Mouse (Mus musculus) midbrain, embryonic 14.5 days (tissue): ENCODE measurements around the gene Hmox1. TPM values are rescaled to one million over a fixed set of nuclear protein-coding genes. Genes with fewer than 3 reads are reported as not detected.

ENCODE experiments used
- ATAC-seq: fragments of 200-750 bp; cut with Nextera tagmentation; 2 replicates; pipeline ENCODE4 v1.8.0; 2017; ENCODE audit warnings: moderate number of reproducible peaks, moderate library complexity; ENCODE audit not compliant: low FRiP score, low TSS enrichment
- DNase-seq: peaks from one replicate; pipeline ENCODE4 v3.0.0-alpha.2; 2015
- H3K27ac ChIP-seq: fragments of 300-500 bp; sonication (generic); replicated peaks from 2 replicates; pipeline ENCODE4 v1.5.1; 2014; ENCODE audit warnings: mild to moderate bottlenecking, low read depth, low read length, moderate library complexity
- H3K27me3 ChIP-seq: fragments of 300-500 bp; sonication (generic); 2 replicates; pipeline ENCODE4 v1.6.1; 2014; ENCODE audit warnings: low read length, control low read depth, mixed read lengths; ENCODE audit not compliant: control insufficient read depth, insufficient read depth
- H3K36me3 ChIP-seq: fragments of 300-500 bp; sonication (generic); 2 replicates; pipeline ENCODE4 v1.6.1; 2014; ENCODE audit warnings: low read length, control low read depth; ENCODE audit not compliant: control insufficient read depth, insufficient read depth
- H3K4me1 ChIP-seq: fragments of 300-500 bp; sonication (generic); 2 replicates; pipeline ENCODE4 v1.6.1; 2014; ENCODE audit warnings: mild to moderate bottlenecking, antibody characterized with exemption, low read length, control low read depth; ENCODE audit not compliant: control insufficient read depth, insufficient read depth
- H3K4me2 ChIP-seq: fragments of 300-500 bp; sonication (generic); 2 replicates; pipeline ENCODE4 v1.6.1; 2014; ENCODE audit warnings: mild to moderate bottlenecking, low read length, moderate library complexity
- H3K4me3 ChIP-seq: fragments of 300-500 bp; sonication (generic); replicated peaks from 2 replicates; pipeline ENCODE4 v1.5.1; 2014; ENCODE audit warnings: low read depth, low read length
- H3K9ac ChIP-seq: fragments of 300-500 bp; sonication (generic); replicated peaks from 2 replicates; pipeline ENCODE4 v1.6.1; 2014; ENCODE audit warnings: mild to moderate bottlenecking, low read length, moderate library complexity
- H3K9me3 ChIP-seq: fragments of 300-500 bp; sonication (generic); 2 replicates; pipeline ENCODE4 v1.6.1; 2016; ENCODE audit warnings: low read length, control low read depth, mixed read lengths; ENCODE audit not compliant: control insufficient read depth
- WGBS: fragments of 180-500 bp; shearing (Covaris S2); extraction: QIAGEN DNeasy Blood & Tissue Kit; methylation state at CpG from one replicate; pipeline ENCODE4 v1.1.7; 2014; 5-methylcytosine and 5-hydroxymethylcytosine counted together
- polyA plus RNA-seq: library from polyadenylated mRNA; unstranded; fragments of >200 nt; fragmentation: Nextera tagmentation; extraction: Ambion mirVana; gene quantifications from 2 replicates; pipeline ENCODE4 v1.2.1, GENCODE M21; 2014

Gene Hmox1
- 1.8 and 5.8 TPM in 2 replicates for polyA plus RNA-seq

DNA sequence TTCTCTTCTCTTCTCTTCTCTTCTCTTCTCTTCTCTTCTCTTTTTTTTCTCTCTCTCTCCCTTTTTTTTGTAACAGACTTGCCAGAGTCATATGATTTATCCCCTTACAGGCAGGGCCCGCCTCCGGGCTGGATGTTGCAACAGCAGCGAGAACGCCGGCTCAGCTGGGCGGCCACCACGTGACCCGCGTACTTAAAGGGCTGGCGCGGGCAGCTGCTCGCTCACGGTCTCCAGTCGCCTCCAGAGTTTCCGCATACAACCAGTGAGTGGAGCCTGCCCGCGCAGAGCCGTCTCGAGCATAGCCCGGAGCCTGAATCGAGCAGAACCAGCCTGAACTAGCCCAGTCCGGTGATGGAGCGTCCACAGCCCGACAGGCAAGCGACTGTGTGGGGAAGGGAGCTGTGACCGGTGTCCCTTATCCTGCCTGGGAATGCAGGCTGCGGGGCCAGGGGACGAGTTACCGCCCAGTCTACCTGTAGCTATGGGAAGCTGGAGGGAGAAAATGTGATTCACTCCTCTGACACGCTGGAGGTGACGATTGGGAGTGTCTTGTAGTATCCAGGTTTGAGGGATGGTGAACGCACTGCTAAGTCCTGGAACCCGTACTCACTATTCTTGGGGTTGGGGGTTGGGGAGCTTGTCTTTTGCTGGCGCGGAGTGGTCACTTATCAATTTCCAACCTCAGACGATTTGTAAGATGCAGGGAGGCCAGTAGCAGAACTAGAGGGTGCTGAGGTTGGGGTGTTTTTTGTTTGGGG lies at the start of gene Hmox1:
Gene Hmox1 (plus strand): TSS at position 223 of the 758 bp plus-strand sequence.
- H3K4me3 ChIP-seq: peak within 1 kb of the TSS; percentile 43
- peak within 1 kb of the TSS; percentile 46 for H3K9ac ChIP-seq
- H3K36me3 ChIP-seq: no peaks in the 10 kb centered on the region
- 0 out of 2 replicates have a peak, but pooled peaks cover 6% of the 10 kb centered on the region for H3K4me1 ChIP-seq
- peak; percentile 92 for ATAC-seq
- WGBS: under 1% methylated on average over 36 of the region's 36 CpGs
- peak; percentile 93 for DNase-seq
- no peaks in the 10 kb centered on the region for H3K9me3 ChIP-seq
- H3K4me2 ChIP-seq: peak within 1 kb of the TSS; percentile 73
- no peak within 1 kb of the TSS for H3K27ac ChIP-seq
- H3K27me3 ChIP-seq: no peaks in the 10 kb centered on the region

- ATAC-seq: no peak
- Histone ChIP-seq H3K36me3 (no peaks in the 10 kb centered on the region), H3K9me3 (no peaks in the 10 kb centered on the region), H3K4me2 (no peak overlapping the region), H3K4me1 (no peaks in the 10 kb centered on the region), H3K4me3 (no peak overlapping the region), H3K27ac (no peak overlapping the region), H3K27me3 (no peaks in the 10 kb centered on the region), H3K9ac (no peak overlapping the region)
- no peak for DNase-seq
- 77% methylated on average over 1 of the region's 1 CpGs for WGBS
These were observed 47.1 kb upstream of the Hmox1 start for GRCm38 (mm10) chr8:75046303-75046702.

- no peak for ATAC-seq
- no peak overlapping the region for H3K4me3 ChIP-seq
- H3K9me3 ChIP-seq: no peaks in the 10 kb centered on the region
- H3K4me1 ChIP-seq: no peaks in the 10 kb centered on the region
- 93% methylated on average over 3 of the region's 3 CpGs for WGBS
- no peak overlapping the region for H3K9ac ChIP-seq
- H3K27ac ChIP-seq: no peak overlapping the region
- H3K4me2 ChIP-seq: no peak overlapping the region
- H3K36me3 ChIP-seq: 0 out of 2 replicates have a peak, but pooled peaks cover 4% of the 10 kb centered on the region
- no peak for DNase-seq
- H3K27me3 ChIP-seq: no peaks in the 10 kb centered on the region
These were observed 45.6 kb upstream of the Hmox1 start for GRCm38 (mm10) chr8:75047784-75048183.

GRCm38 (mm10) chr8:75053342-75053741 lies 40.1 kb upstream of the Hmox1 start:
- H3K9ac ChIP-seq: no peak overlapping the region
- H3K4me3 ChIP-seq: no peak overlapping the region
- DNase-seq (no peak), ATAC-seq (no peak)
- H3K4me1 ChIP-seq: no peaks in the 10 kb centered on the region
- no peak overlapping the region for H3K4me2 ChIP-seq
- 93% methylated on average over 4 of the region's 4 CpGs for WGBS
- 0 out of 2 replicates have a peak, but pooled peaks cover 5% of the 10 kb centered on the region for H3K36me3 ChIP-seq
- H3K27me3 ChIP-seq: no peaks in the 10 kb centered on the region
- no peaks in the 10 kb centered on the region for H3K9me3 ChIP-seq
- H3K27ac ChIP-seq: no peak overlapping the region

DNA sequence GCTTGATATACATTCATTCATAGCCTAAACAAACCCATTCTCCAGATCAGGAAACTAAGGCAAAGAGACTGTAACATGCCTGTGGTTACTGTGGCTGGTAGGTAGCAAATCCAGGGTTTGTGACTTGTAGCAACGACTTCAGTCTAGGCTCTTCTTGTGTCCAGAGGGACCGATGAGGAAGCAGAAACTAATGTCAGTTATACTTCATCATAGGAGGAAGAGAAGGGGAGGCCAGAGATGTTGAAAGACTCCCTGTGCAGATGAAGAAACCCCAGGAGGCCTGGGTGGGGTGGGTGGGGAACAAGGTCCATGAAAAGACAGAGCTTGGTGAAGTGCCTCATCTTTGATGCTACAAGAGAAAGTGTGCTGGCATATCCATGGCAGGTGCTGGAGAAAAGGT lies 37.7 kb upstream of the Hmox1 start:
- no peak for DNase-seq
- WGBS: 96% methylated on average over 2 of the region's 2 CpGs
- H3K4me2 ChIP-seq: no peak overlapping the region

DNA sequence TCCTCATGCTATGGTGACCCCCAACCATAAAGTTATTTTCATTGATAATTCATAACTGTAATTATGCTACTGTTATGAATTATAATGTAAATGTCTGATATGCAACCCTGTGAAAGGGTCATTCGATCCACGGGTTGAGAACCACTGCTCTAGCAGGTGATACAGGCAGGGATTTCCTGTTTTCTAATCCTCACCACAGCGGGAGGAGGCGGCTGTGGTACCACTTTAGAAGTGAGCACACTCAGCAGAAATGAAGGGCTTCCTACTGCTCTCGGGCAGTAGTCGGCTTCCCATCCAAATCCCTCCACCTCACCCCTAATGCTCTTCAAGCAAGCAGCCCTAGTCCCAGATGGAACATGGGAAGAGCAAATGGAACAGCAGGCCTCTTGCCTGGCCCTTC lies 33.4 kb upstream of the Hmox1 start:
- Histone ChIP-seq H3K4me1 (no peaks in the 10 kb centered on the region), H3K4me3 (no peak overlapping the region), H3K9ac (no peak overlapping the region), H3K27ac (no peak overlapping the region), H3K9me3 (no peaks in the 10 kb centered on the region), H3K36me3 (peaks cover 2% of the 10 kb centered on the region; the same call in 1 of the 2 replicates), H3K4me2 (no peak overlapping the region), H3K27me3 (no peaks in the 10 kb centered on the region)
- ATAC-seq: no peak
- DNase-seq: no peak
- WGBS: 84% methylated on average over 6 of the region's 6 CpGs

More for the DNA sequence above, 37.7 kb upstream of the Hmox1 start:
- H3K9me3 ChIP-seq: no peaks in the 10 kb centered on the region
- no peaks in the 10 kb centered on the region for H3K4me1 ChIP-seq
- peaks cover 6% of the 10 kb centered on the region; the same call in 1 of the 2 replicates for H3K36me3 ChIP-seq
- H3K27me3 ChIP-seq: no peaks in the 10 kb centered on the region
- no peak overlapping the region for H3K27ac ChIP-seq
- no peak overlapping the region for H3K4me3 ChIP-seq
- no peak overlapping the region for H3K9ac ChIP-seq
- ATAC-seq: no peak

GRCm38 (mm10) chr8:75060815-75061214 lies 32.6 kb upstream of the Hmox1 start:
- Histone ChIP-seq H3K9me3 (no peaks in the 10 kb centered on the region), H3K9ac (no peak overlapping the region), H3K36me3 (peaks cover 5% of the 10 kb centered on the region; the same call in 1 of the 2 replicates), H3K27ac (no peak overlapping the region), H3K4me3 (no peak overlapping the region), H3K27me3 (no peaks in the 10 kb centered on the region), H3K4me2 (no peak overlapping the region), H3K4me1 (no peaks in the 10 kb centered on the region)
- ATAC-seq (no peak), DNase-seq (no peak)
- WGBS: 93% methylated on average over 2 of the region's 2 CpGs

DNA sequence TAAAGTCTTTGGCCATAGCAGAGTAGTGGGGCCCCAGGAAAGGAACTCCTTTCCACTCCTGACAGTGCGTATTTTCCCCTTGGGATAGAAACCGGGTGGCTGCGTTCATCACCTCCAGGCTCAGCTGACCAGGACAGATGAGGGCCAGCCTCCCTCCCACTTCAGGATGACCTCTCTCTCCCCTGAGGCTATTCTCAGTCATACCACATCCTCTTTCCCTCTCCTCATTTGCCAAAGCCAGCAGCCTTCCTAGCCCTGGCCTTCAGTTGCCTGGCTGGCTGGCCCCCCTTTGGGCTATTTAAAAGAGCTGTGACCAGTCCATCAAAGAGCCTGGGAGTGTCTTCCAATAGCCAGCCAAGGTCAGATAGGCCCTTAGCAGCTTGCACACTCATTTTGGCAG lies 30.1 kb upstream of the Hmox1 start:
- 86% methylated on average over 3 of the region's 3 CpGs for WGBS
- Histone ChIP-seq H3K9ac (no peak overlapping the region), H3K36me3 (peaks cover 5% of the 10 kb centered on the region; the same call in 1 of the 2 replicates), H3K4me1 (no peaks in the 10 kb centered on the region), H3K4me2 (no peak overlapping the region), H3K27me3 (no peaks in the 10 kb centered on the region), H3K4me3 (no peak overlapping the region), H3K27ac (no peak overlapping the region), H3K9me3 (no peaks in the 10 kb centered on the region)
- DNase-seq (no peak), ATAC-seq (no peak)

- no peak overlapping the region for H3K9ac ChIP-seq
- no peak for ATAC-seq
- DNase-seq: no peak
- H3K27ac ChIP-seq: no peak overlapping the region
- no peaks in the 10 kb centered on the region for H3K4me1 ChIP-seq
- no peak overlapping the region for H3K4me3 ChIP-seq
- no peaks in the 10 kb centered on the region for H3K27me3 ChIP-seq
- 0 out of 2 replicates have a peak, but pooled peaks cover 5% of the 10 kb centered on the region for H3K36me3 ChIP-seq
- 89% methylated on average over 3 of the region's 3 CpGs for WGBS
- H3K9me3 ChIP-seq: no peaks in the 10 kb centered on the region
- H3K4me2 ChIP-seq: no peak overlapping the region
These were observed 28.6 kb upstream of the Hmox1 start for GRCm38 (mm10) chr8:75064790-75065189.
